Mouse (Mus musculus) gastrocnemius, adult 8-10 months (tissue): ENCODE measurements around the gene Cacna1e. TPM values are rescaled to one million over a fixed set of nuclear protein-coding genes. Genes with fewer than 3 reads are reported as not detected.

ENCODE experiments used
- DNase-seq, 2 experiments: peaks; one replicate each; pipeline ENCODE4 v3.0.0; 2022; ENCODE audit warnings: low spot score in 2 of 2
- total RNA-seq, 4 experiments: library from RNA; stranded (reverse); gene quantifications; 2 replicates each; pipeline ENCODE4 v1.2.4; 2022

Cacna1e gene
- total RNA-seq, 4 experiments from 2014 or later = 0.02 to 0.16 (median 0.07) TPM; not detected in 1

DNA sequence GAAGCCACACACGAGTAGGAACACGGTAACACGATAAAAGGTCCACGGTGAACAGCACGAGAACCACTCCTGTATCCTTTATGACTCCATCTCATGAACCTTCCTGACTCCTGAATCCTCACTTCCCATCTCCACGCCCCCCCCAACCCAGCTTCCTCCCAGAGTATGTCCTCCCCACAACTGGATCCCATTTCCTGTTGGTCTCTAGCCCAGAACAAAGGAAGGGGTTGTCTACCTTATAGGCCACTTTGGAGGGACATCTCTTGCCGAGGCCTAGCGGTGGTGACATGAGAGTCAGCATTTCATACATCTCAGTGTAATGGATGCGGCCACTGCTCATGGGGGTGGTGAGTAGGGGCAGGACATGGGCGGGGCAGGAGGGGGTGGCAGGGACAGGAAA, 468.5 kb downstream of the Cacna1e start:
- DNase-seq = no peak

GRCm38 (mm10) chr1:154413138-154413537, 471.2 kb downstream of the Cacna1e start:
- DNase-seq = no peak

DNA sequence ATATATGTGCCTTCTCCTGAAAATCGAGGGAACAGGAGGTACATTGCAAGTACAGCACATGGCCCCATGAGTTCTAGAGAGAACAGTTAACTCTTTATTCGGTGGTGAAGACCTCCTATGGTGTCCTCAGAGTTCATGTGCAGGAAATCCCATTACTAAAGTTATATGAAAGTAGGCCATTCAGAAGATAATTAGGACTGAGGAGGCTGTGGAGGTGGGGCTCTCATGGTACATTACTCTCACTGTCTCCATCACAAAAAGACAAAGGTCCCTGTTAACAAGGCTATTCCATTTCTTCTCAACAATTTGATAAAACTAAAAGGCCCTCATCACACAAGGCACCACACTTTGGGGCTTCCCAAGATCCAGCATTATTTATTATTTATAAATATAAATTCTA, 475.2 kb downstream of the Cacna1e start:
- no peak for DNase-seq

DNA sequence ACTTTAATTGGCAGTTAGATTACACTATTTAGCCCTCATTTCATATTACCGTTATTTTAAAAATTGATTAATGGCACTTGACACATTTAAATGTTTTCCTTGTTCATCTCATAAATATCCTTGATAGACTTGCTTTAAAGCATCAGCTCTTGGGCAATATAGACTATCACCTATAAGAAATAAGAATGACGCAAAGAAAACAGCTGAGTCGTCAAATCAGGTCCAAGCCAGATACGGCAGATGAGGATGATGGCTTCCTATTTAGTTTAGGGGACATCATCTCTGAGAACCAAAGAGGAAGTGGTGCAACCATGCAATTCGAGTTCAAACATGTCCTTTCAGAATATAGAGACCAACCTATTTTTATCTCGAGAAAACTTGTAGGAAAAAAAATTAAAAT, 492.3 kb downstream of the Cacna1e start:
- DNase-seq = no peak

Other genes starting within 250 kb of the Cacna1e start
- gene Ier5, start 215.1 kb upstream of the Cacna1e start, total RNA-seq = 1 to 10 TPM; 4.7 to 9.9 (median 6.4) TPM